Mouse (Mus musculus) midbrain, embryonic 10.5 days (tissue): ENCODE measurements around the gene Misp. TPM values are rescaled to one million over a fixed set of nuclear protein-coding genes. Genes with fewer than 3 reads are reported as not detected.

Source experiments
- DNase-seq: peaks from one replicate; pipeline ENCODE4 v3.0.0-alpha.2; 2017; ENCODE audit warnings: low spot score
- H3K27ac ChIP-seq: fragments of 300-500 bp; sonication (generic); replicated peaks from 2 replicates; pipeline ENCODE4 v1.5.1; 2016; ENCODE audit warnings: mild to moderate bottlenecking
- H3K27me3 ChIP-seq: fragments of 300-500 bp; sonication (generic); 2 replicates; pipeline ENCODE4 v1.6.1; 2016; ENCODE audit warnings: low read depth, mild to moderate bottlenecking; ENCODE audit not compliant: poor library complexity, severe bottlenecking
- H3K36me3 ChIP-seq: fragments of 300-500 bp; sonication (generic); 2 replicates; pipeline ENCODE4 v1.6.1; 2016; ENCODE audit warnings: mild to moderate bottlenecking, moderate library complexity
- H3K4me1 ChIP-seq: fragments of 300-500 bp; sonication (generic); 2 replicates; pipeline ENCODE4 v1.6.1; 2016
- H3K4me3 ChIP-seq: fragments of 300-500 bp; sonication (generic); 2 replicates; pipeline ENCODE4 v1.5.1; 2016; ENCODE audit warnings: mild to moderate bottlenecking, moderate library complexity
- H3K9me3 ChIP-seq: fragments of 300-500 bp; sonication (generic); replicated peaks from 2 replicates; pipeline ENCODE4 v1.6.1; 2016; ENCODE audit warnings: mild to moderate bottlenecking
- WGBS: fragments of 180-500 bp; shearing (Covaris S2); methylation state at CpG from one replicate; pipeline ENCODE4 v1.1.7; 2016; 5-methylcytosine and 5-hydroxymethylcytosine counted together
- polyA plus RNA-seq: library from polyadenylated mRNA; unstranded; fragments of >200 nt; fragmentation: Nextera tagmentation; extraction: Ambion mirVana; gene quantifications from 2 replicates; pipeline ENCODE4 v1.2.1, GENCODE M21; 2016

The Misp gene
- polyA plus RNA-seq, 1 experiment from 2014 or later = 0.46 TPM

DNA sequence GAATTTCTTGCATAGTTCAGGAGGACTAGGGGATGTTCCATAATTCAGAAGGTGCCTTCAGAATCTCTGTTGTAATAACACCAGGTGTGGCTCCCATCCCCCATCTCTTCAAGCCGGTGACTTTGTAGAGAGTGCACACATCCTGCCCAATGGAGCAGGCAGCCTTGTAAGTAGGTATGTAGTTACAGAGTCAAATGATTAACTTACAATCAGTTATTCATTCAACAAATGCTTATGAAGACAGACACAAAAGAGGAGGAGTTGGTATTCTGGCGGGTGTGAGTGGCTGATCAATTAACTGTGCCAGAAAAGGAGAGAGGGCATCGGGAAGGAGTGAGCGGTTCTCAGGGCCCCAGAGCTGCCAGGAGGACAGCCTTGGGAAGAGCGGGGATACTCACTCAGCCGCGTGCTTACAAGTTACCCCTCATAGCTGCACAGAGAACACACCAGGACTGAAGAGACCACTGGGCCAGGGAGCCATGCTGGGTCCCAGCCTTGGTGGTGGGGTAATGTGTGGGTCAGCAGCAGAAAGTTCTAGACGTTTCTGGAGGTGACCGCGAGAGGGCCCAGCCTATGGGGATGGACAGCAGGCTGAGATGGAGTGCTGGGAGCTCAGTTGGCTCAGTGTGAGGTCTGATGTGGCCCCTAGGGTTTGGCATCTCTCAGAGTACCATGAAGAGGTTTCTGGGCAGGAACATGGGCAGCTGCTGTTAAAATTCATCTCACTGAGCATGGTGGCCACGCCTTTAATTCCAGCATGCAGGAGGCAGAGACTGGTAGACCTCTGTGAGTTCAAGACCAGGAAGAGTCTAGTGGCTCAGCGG is 4.9 kb upstream of the Misp start:
- 89% methylated on average over 12 of the region's 12 CpGs for WGBS
- H3K27ac ChIP-seq = no peak overlapping the region
- no peaks in the 10 kb centered on the region for H3K27me3 ChIP-seq
- H3K4me1 ChIP-seq = peaks cover 18% of the 10 kb centered on the region
- H3K36me3 ChIP-seq = peaks cover 81% of the 10 kb centered on the region
- DNase-seq = no peak
- no peaks in the 10 kb centered on the region for H3K9me3 ChIP-seq
- H3K4me3 ChIP-seq = no peak overlapping the region

DNA sequence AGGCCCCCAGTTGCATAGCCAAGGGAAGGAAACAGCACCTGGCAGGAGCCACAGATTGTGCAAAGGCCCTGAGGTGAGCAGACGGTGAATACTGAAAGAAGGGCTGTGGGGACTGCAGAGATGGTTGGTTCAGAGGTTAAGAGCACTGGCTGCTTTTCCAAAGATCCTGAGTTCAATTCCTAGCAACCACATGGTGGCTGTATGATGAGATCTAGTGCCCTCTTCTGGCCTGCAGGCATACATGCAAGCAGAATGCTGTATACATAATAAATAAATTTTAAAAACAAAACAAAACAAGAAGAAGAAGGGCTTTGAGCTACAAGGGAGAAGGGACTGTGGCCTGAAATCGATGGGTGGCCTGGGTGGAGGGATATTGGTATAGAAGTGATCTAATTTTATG is 3.7 kb upstream of the Misp start:
- H3K27ac ChIP-seq = no peak overlapping the region
- H3K4me1 ChIP-seq = peaks cover 18% of the 10 kb centered on the region
- no peaks in the 10 kb centered on the region for H3K27me3 ChIP-seq
- no peak overlapping the region for H3K4me3 ChIP-seq
- peaks cover 71% of the 10 kb centered on the region for H3K36me3 ChIP-seq
- H3K9me3 ChIP-seq = no peaks in the 10 kb centered on the region
- WGBS = 82% methylated on average over 2 of the region's 2 CpGs
- no peak for DNase-seq

DNA sequence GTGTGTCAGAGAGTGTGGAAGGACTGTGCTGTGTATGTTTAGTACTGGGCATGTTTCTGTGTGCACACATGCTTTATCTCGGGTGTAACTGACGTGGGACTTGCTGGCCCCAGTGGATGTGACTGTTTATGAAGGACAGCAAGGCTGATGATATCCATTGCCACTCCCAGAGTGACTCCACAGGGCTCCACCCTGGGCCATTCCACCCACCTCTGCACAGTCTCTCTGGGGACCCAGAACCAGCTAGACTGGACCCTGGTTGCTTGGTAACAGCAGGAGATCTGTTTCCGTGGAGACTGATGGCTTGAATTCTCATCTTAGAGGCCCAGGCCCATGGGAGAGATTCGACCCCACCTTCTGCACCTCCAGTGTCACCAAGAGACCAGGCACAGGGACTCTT is 2.6 kb upstream of the Misp start:
- 78% methylated on average over 4 of the region's 4 CpGs for WGBS
- Histone ChIP-seq H3K4me3 (no peak overlapping the region), H3K27ac (0 out of 2 replicates have a peak overlapping the region, but pooled peaks have one; percentile 10), H3K36me3 (peaks cover 60% of the 10 kb centered on the region), H3K9me3 (no peaks in the 10 kb centered on the region), H3K4me1 (peaks cover 26% of the 10 kb centered on the region), H3K27me3 (no peaks in the 10 kb centered on the region)
- no peak for DNase-seq

DNA sequence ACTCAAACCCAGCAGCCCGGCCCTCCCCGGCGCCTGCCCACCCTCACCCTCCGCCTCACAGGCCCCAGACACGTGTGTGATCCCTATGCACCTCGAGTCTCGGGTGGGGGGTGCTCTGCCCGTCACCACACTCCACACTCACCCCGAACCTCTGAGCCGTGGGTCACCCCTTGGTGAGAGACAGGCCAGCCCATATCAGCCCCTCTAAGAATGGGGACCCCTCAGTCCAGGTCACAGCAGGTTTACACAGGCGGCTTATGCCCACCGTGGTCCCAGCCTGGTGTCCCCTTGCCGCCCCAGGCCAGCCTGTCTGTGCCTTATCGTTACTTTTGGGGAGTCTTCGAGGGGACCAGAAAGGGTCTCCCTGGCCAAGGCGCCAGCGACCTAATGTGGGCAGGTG is 1.2 kb upstream of the Misp start:
- no peak for DNase-seq
- Histone ChIP-seq H3K36me3 (peaks cover 56% of the 10 kb centered on the region), H3K9me3 (no peaks in the 10 kb centered on the region), H3K4me3 (no peak overlapping the region), H3K27ac (no peak overlapping the region), H3K4me1 (peaks cover 26% of the 10 kb centered on the region), H3K27me3 (no peaks in the 10 kb centered on the region)
- 94% methylated on average over 17 of the region's 17 CpGs for WGBS

DNA sequence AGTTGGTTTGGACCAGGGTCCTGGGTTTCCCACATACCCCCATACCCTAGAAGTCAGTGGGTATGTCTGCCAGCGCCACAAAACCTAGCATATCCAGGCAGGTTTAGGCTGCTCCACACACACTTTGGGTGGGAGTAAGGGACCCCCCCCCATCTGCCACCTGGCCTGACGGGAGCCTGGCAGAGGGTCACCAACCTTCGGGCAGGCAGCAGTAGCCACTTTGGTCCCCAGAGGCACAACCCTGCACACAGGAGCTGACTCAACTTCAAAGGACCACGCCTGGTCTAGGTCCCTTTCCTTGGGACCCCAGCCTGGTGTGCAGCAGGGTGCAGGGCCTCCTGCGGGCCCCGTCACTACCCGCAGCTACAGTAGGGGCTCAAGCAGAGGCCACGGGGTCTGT is 512 bp upstream of the Misp start:
- H3K36me3 ChIP-seq = peaks cover 49% of the 10 kb centered on the region
- 85% methylated on average over 8 of the region's 8 CpGs for WGBS
- H3K27ac ChIP-seq = no peak overlapping the region
- no peaks in the 10 kb centered on the region for H3K27me3 ChIP-seq
- no peak overlapping the region for H3K4me3 ChIP-seq
- no peaks in the 10 kb centered on the region for H3K9me3 ChIP-seq
- H3K4me1 ChIP-seq = peaks cover 26% of the 10 kb centered on the region
- no peak for DNase-seq

DNA sequence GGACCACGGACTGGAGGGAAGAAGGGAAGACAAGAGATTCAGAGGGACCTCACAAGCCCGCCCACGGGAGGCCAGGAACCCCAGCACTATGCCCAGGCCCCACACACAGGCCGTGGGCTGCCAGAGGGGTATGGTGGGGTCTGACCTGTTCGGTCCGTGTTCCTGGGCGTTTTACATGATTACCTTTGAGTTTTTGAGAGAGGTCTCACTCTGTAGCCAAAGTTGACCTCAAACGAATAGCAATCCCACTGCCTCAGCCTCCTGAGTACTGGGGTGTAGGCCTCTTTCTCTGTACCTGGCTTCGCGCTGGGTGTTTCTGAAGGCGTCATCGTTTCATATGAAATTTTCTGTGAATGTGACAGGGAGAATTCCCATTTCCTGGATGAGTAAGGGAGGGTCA is 942 bp downstream of the Misp start:
- Histone ChIP-seq H3K36me3 (peaks cover 35% of the 10 kb centered on the region), H3K4me3 (no peak overlapping the region), H3K9me3 (no peaks in the 10 kb centered on the region), H3K27me3 (no peaks in the 10 kb centered on the region), H3K27ac (no peak overlapping the region), H3K4me1 (peaks cover 26% of the 10 kb centered on the region)
- WGBS = 88% methylated on average over 12 of the region's 12 CpGs
- no peak for DNase-seq

DNA sequence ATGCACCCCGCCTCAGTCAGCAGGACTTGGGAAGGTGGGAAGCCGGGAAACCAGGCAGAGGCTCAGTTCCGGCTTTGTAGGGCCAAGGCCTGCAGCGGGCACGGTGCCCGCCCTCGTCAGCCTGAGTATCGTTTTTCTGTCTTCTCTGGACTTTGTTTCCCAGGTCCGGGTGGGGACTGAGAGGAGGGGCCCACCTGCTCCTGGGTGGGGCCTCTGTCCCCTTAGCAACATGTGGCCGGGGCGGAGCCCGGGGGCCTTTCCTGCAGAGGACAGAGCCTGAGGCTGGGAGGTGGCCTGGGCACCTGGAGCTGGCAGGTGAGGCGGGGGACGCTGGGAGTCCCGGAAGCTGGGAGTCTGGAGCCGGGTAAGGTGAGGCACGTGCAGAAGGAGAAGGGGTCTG is 1.6 kb downstream of the Misp start:
- WGBS = 40% methylated on average over 17 of the region's 17 CpGs
- Histone ChIP-seq H3K4me1 (peaks cover 26% of the 10 kb centered on the region), H3K27ac (0 out of 2 replicates have a peak overlapping the region, but pooled peaks have one; percentile 10), H3K4me3 (0 out of 2 replicates have a peak overlapping the region, but pooled peaks have one; percentile 16), H3K9me3 (no peaks in the 10 kb centered on the region), H3K36me3 (peaks cover 31% of the 10 kb centered on the region), H3K27me3 (no peaks in the 10 kb centered on the region)
- DNase-seq = no peak

DNA sequence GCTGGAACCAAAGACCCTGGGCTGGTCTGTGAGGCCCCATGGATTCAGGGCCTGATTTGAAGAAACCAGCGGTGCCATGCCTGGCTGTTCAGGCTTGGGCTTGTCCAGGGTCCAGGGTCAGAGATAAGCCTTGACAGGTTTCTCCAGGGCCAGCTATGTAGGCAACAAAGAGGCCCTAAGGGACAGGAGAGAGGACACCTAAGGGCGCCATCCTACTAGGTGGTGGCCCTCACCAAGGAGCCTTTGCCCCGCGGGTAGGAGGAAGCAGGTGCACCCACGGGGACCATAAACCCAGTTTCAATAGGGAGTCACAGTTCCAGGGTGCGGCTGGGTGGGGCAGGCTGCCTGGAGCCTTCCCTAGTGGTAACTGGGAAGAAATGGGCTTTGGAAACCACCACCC is 2.2 kb downstream of the Misp start:
- no peak overlapping the region for H3K4me3 ChIP-seq
- H3K9me3 ChIP-seq = no peaks in the 10 kb centered on the region
- WGBS = 81% methylated on average over 6 of the region's 6 CpGs
- H3K36me3 ChIP-seq = peaks cover 30% of the 10 kb centered on the region
- no peaks in the 10 kb centered on the region for H3K27me3 ChIP-seq
- H3K27ac ChIP-seq = no peak overlapping the region
- peaks cover 24% of the 10 kb centered on the region for H3K4me1 ChIP-seq
- no peak for DNase-seq

DNA sequence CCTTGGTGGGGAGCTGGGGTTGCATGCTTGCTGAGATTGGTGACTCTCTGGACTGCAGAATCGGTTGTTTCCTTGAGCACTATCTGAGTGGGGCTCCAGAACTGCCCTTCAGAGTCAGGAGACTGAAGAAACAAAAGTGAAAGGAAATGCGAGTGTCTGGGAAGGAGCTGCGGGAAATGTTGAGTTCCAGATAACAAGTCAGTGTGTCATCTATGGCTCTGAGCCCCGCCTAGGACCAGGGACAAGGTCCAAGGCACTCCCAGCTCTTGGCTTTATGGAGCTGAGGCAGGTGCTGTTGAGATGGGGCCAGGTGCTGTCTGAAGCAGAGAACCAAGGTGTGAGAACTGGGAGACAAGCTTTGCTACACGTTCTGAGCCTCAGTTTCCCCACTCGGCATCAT is 3.6 kb downstream of the Misp start:
- no peak overlapping the region for H3K27ac ChIP-seq
- H3K27me3 ChIP-seq = no peaks in the 10 kb centered on the region

DNA sequence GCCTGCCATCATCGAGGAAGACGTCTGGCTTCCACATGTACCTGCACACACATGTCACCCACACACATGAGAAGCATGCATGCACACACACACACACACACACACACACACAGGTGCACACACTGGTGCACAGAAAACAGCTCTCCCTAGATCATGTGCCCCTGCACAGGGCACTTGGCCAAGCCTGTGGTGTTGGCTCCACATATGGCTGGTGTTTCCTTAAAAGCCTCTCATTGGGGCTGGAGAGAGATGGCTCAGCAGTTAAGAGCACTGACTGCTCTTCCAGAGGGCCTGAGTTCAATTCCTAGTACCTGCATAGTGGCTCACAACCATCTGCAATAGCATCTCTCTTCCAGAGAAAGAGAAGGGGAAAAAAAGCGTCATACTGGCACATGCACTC is 10.8 kb downstream of the Misp start:
- H3K4me3 ChIP-seq = no peak overlapping the region
- no peaks in the 10 kb centered on the region for H3K36me3 ChIP-seq
- H3K4me1 ChIP-seq = peaks cover 2% of the 10 kb centered on the region; the same call in 1 of the 2 replicates
- H3K27ac ChIP-seq = no peak overlapping the region
- peaks cover 8% of the 10 kb centered on the region; the same call in 1 of the 2 replicates for H3K27me3 ChIP-seq
- no peaks in the 10 kb centered on the region for H3K9me3 ChIP-seq
- 91% methylated on average over 3 of the region's 3 CpGs for WGBS
- DNase-seq = no peak

More for the DNA sequence above, 3.6 kb downstream of the Misp start:
- no peak for DNase-seq
- H3K36me3 ChIP-seq = peaks cover 16% of the 10 kb centered on the region
- 78% methylated on average over 6 of the region's 6 CpGs for WGBS
- H3K9me3 ChIP-seq = no peaks in the 10 kb centered on the region
- peaks cover 20% of the 10 kb centered on the region for H3K4me1 ChIP-seq
- H3K4me3 ChIP-seq = no peak overlapping the region

DNA sequence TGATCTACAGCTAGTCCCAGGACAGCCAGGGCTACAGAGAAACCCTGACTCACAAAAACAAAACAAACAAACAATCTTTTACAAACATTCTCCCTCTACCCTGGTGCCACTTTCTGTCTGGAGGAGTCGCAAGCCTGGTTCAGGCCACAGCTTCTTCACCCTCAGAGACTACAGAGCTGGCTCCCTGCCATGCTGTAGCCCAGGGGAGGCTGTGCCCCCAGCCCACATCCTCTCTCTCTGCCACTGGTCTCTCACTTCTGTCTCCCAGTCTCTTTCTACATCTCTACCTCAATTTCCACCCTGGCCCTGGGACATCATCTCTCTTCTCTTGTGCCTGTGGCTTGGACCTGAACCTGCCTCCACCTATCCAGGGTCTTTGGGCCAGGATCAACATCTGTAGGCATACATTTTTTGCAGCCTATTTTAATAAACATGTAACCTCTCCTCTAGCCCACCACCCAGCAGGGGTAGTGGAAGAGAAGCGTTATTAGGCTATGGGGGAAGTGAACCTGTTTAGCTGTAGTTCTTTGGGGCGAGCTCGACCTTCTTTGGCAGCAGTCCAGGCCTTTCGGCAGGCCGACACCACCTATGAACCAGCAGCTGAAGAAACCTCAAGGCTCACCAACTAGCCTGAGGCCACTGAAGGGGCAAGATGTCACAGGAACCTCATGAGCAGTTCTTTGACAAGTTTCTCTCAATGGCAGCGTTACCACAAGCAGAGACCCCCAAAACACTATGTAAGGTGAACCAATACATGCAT is 11.4 kb downstream of the Misp start:
- H3K36me3 ChIP-seq = no peaks in the 10 kb centered on the region
- no peak overlapping the region for H3K4me3 ChIP-seq
- WGBS = 90% methylated on average over 7 of the region's 7 CpGs
- H3K4me1 ChIP-seq = peaks cover 2% of the 10 kb centered on the region; the same call in 1 of the 2 replicates
- DNase-seq = no peak
- H3K9me3 ChIP-seq = no peaks in the 10 kb centered on the region; the same call in 1 of the 2 replicates
- no peak overlapping the region for H3K27ac ChIP-seq
- peaks cover 8% of the 10 kb centered on the region; the same call in 1 of the 2 replicates for H3K27me3 ChIP-seq

DNA sequence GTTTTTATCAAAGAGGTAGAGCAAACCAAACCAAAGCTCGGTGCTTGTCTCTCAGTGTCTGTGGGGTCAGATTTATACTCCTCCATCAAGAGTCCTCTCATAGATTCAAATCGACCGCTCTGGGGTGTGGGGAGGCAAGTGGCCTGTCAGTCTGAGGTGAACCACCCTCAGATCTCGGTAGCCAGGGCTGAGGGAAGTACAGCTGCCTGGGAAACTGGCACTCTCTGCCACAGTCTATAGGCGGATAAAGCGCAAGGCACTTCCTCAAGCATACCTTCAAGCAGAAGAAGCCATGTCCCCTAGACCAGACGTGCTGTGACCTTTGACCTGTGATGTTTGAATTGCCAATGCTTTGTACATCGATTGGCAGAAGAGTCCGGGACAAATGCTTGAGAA is 12.0 kb downstream of the Misp start:
- peaks cover 8% of the 10 kb centered on the region; the same call in 1 of the 2 replicates for H3K27me3 ChIP-seq
- H3K27ac ChIP-seq = no peak overlapping the region
- DNase-seq = no peak
- H3K4me3 ChIP-seq = no peak overlapping the region
- WGBS = 79% methylated on average over 9 of the region's 9 CpGs
- peaks cover 2% of the 10 kb centered on the region; the same call in 1 of the 2 replicates for H3K4me1 ChIP-seq
- H3K9me3 ChIP-seq = no peaks in the 10 kb centered on the region; the same call in 1 of the 2 replicates
- H3K36me3 ChIP-seq = no peaks in the 10 kb centered on the region
